Mouse (Mus musculus): ENCODE data around the gene Itgb5.

The Itgb5 gene

DNA sequence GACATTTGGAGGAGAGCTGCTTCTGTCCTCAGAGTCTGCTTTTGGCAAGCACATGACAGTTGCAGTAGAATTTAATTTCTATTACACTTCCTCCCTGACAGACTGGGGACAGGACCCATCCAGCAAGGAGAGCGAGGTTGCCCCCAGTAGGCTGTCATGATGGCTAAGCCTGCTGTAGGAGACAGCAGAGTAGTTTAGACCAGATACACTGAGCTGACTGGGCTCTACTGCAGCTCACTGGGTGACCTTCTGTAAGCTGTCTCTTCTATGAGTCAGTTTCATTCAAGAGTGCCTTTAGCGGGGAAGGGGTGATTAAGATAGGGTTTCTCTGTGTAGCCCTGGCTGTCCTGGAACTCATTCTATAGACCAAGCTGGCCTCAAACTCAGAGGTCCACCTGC is 109.7 kb downstream of the Itgb5 start:
- DNase-seq (ENCODE audit: extremely low read depth, low read depth), result no peak

DNA sequence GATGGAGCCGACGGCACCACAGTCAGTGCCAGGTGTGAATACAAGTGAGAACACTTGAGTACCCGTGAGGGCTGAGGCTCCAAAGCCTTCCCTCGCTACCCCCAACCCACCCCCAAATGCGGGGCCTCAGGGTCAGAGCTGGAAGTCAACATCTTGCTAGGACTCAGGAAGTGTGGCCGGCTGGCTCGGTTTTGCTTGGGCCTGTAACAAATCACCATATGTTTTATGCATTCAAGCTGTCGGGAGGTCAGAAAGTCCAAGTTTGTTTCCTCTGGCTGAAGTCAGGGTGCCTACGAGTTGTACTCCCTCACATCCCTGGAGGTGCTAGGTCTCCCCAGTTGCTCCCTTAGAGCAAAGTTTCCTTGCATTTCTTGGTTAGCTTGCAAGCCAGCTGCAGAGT is 110.2 kb downstream of the Itgb5 start:
- DNase-seq (ENCODE audit: extremely low read depth, low read depth), result no peak

DNA sequence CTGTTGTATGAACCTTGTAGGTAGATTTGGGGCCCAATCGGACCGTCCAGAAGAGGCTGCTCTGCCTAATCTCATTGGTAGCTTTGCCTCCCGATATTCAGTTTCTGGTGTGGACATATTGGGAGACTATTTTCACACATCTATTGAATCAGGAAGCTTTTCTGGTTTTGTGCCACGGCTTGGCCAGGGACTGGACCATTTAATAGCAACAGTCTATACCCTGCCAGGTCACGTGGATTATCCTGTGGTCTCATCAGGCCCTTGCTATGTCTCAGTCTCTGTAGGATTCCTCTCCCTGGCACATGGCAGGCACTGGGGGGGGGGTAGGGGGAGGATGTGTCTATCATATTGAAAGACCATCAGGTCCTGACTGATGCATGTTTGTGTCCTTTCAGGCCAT is 110.6 kb downstream of the Itgb5 start:
- no peak for DNase-seq (ENCODE audit: extremely low read depth, low read depth)

DNA sequence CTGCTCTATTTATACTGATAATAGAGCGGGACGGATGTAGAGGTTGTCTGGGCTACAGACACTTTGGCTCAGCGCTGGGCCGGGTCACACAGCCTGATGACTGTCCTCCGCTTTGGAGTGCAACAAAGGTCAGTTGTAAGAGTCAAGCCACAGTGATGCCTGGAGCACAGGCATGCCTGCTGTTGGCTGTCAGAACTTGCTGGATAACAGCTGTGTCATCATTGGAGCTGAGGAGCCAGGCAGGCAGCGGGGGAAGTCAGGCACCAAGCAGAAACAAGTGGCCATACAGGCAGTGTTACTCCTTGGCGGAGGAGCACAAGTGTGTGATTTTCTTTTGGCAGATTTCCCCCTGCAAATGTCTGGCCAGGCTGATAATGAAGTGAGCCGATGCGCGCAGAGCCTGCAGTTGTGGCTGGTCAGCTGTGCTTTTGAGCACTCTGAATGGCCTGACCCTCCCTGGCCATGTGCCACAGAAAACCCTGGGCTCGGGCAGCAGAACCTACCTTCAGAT is 111.9 kb downstream of the Itgb5 start:
- DNase-seq (ENCODE audit: extremely low read depth, low read depth), result no peak

DNA sequence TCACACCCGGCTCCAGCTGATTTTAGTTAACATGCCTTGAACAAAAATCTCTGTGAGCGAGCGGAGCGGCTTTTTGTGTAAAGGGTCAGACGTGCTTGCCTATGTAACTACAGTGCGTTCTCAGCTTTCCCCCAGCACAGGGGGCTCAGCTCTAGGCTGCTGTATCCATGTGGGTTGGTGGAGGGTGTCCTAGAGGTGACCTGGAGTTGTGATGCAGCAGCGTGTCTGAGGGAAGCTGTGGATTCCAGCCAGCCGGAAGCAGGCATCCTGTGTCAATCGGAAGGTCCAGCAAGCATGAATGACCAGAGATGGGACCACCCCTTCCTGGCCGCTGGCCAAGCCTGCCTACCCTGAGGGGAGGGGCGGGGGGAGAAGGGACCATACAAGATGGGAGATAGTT is 112.9 kb downstream of the Itgb5 start:
- no peak for DNase-seq (ENCODE audit: extremely low read depth, low read depth)

DNA sequence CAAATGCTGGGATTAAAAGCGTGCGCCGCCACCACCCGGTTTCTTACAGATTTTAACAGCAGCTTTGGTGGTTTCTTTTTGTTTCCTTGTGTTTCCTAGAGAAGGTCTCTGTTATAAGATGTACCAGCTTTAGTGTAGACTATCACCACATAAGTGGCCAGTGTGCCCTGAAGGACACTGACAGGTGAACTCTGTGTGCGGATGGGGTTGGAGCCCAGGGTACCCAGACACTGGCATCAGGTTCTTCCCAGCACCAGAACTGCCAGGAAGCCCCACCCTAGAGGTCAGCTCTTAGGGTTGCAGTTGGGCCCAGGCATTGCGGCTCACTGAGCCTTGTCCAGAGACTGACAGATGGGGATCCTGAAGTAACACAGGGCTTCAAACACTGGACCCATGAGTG is 113.9 kb downstream of the Itgb5 start:
- DNase-seq (ENCODE audit: extremely low read depth, low read depth), result no peak

DNA sequence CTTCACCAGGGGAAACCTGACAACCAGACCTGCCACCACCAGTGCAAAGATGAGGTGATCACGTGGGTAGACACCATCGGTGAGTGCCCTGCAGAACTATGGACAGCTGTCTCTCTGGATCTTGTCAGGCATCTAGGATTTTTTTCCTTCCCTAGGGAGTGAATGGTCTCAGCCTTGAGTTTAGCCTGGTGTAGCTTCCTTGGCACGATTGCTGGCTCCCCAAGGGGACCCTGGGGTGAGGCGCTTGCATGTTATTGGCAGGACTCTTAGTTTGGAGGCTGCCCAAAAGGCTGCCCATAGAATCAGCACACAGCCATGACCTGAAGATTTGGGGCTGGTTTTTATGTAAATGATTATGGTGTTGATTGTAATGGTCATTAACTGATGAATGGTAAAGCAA is 114.7 kb downstream of the Itgb5 start:
- DNase-seq (ENCODE audit: extremely low read depth, low read depth), result no peak

DNA sequence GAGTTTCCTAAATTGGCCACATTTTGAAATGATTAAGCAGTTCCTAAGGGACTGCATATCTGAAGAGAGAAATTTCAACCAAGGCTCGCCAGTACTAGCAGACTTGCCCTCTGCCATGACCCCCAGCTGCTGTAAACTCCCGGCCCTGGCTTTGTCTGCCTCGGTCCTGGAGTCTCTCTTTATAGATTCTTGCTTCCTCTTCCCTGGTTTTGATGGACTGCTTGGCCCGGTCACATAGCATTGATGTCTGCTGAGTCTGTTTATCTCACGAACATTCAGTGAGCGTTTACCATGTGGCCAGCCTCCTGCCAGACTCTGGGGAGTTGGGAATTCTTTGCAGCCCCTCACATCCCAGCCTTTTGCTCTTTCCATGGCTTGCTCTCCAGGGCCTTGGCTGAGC is 115.3 kb downstream of the Itgb5 start:
- DNase-seq (ENCODE audit: extremely low read depth, low read depth), result no peak

DNA sequence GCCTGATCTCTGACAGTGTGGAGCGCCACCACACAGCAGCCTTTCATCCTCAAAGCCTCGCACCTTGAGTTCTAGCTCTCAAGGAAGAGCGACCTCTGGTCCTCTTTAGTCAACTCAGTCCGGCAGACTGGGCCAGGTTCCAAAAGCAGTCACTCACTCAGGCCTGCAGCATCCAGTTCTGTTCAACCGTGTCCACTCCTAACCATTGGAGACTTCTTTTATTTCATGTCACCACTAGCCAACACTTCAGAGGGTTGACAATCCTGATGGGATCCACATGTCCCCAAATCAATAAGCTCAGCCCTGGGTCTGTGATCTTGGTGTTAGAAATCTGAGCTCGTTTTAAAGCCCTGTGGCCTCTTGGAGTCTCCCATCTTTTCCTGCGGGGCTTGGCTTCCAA is 116.6 kb downstream of the Itgb5 start:
- no peak for DNase-seq (ENCODE audit: extremely low read depth, low read depth)

DNA sequence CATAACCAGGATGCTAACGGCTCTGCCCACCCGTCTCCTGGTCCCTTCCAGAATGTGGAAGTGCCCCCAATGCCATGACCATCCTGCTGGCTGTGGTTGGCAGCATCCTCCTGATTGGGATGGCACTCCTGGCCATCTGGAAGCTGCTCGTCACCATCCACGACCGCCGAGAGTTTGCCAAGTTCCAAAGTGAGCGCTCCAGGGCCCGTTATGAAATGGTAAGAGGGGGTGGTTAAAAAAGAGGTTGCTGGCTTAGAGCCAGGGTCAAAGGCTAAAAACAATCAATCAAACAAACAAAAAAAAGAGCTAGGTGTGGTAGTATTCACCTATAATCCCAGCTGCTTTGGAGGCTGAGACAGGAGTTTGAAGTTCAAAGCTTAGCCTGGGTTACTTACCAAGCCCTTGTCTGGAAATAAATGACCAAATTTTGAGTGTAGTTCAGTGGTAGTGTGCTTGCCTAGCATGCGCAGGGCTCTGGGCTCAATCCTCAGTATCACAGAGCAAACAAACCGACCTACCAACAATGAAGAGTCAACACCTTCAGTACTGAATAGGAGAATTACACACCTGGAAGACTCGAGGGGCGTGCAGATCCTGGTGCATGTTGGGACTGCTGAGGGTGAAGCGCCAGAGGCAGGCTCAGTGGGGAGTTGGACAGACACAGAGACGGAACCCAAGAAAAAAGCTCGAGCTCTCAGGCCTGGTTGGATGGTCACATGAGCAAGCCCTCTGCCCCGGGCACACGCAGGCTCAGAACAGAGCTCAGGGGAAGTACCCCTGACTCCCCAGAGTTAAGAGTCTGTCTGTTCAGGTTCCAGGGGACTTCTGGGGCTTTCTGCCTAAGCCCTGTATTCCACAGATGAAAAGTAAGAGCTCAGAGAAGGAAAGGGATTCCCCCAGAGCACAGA is 118.5 kb downstream of the Itgb5 start:
- no peak for DNase-seq (ENCODE audit: extremely low read depth, low read depth)

DNA sequence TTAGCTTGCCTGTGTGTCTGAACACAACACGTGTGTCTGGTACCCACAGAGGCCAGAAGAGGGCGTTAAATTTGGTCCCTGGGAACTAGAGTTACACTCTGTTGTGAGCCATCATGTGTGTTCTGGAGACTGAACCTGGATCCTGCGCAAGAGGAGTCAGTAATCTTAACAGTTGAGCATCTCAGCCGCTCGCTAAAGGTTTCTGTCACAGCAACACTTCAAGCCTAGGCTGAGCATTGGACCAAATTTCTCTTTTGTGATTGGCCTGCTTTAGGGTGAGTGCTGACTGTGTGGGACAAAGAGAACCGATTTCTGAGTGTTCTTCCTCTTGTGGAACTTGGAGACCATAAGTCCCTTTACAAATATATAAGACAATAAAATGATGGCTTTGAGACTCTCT is 120.9 kb downstream of the Itgb5 start:
- DNase-seq (ENCODE audit: extremely low read depth, low read depth), result no peak

DNA sequence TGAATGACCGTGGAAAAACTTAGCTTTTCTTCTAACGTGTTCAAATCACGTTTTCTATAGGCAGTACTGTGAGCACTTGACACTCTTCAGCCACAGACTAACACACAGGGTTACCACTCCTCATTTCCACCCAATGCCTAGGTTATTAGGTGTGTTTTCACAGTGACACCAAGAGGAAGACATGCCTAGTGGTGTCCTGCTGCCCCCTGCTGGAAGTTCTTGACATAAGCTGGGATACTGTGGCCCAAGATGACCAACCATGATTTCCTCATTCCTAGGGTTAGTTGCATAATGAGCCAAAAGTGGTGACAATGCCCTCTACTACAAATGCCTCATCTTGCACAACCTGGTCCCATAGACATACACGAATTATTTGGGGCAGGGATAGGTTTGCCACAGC is 121.4 kb downstream of the Itgb5 start:
- DNase-seq (ENCODE audit: extremely low read depth, low read depth), result peak; percentile 45

DNA sequence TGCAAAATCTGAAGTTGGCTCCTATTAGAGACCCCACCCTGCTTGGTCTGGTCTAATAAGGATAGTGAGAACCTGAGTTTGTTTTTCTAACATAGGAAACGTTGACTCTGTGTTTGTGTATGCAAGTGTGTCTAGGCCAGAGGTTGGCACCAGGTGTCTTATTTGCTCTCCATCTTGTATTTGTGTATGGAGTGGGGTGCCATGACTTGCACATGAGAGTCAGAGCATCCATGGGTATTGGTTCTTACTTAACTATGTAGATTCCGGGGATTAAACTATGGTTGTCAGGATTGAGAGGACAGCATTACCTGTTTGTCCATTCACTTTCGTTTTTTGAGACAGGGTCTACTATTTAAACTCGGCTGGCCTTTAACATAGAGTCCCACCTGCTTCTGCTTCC is 123.5 kb downstream of the Itgb5 start:
- no peak for DNase-seq (ENCODE audit: extremely low read depth, low read depth)

DNA sequence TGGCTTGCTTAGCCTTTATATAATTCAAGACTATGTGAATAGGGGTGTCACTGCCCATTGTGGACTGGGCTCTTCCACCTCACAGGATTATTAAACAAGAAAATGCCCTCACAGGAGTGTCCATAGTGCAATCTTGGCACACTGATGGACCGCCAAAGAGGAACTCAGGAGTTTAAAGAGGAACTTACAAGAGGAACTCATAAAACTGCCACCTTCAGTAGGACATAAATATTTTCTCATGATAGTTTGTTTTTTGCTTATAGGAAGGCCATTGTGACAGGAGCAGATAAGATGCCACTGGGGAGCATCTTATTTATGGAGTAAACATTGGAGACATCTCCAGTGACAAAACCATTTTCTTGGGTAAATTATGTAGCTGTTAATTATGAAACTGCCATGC is 125.3 kb downstream of the Itgb5 start:
- peak; percentile 76 for DNase-seq (ENCODE audit: extremely low read depth, low read depth)

DNA sequence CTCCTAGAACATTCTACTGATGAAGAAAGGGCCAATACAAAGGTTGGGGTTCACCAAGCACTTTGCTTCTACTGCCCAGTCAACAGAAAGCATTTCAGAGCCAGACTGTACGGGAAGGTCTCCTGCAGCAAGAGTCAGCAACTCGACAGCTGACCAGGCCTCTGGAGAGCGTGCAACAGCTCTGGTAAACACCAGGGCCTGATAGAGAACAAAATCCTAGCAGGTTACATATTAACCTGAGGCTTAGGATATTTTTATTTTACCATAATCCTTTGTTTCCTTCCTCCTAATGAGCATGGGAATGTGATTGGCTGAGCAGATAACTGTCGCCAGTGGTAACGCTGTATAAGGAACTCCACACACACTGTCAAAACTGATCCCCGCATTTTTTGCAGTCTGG is 134.0 kb downstream of the Itgb5 start:
- no peak for DNase-seq (ENCODE audit: extremely low read depth, low read depth)

DNA sequence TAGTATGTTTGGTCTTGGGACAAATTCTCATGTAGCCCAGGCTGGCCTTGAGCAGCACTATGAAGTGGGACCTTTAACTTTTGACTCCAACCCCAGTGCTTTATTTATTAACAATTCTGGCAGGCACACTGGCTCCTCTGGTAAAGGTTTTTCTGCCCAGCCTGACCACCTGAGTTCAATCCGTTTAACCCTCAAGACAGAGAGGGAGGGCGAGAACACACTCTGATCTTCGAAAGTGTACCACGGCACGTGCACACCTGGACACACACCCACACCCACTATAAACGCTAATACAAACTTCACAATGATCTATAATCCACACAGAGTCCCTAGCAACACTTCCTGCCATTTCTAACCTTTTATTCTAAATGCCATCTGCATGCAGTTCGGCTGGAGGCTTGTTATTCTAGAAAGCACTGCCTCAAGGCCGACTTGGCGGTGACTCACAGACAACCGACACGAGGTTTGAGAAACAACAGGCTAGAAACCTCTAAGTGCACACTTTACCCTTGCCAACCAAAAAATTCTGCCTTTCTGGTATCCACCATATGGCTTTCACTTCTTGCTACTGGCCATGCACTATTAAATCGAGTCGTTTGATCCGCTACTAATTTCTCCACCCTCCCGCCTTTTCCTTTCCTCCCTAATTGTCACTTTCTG is 136.5 kb downstream of the Itgb5 start:
- no peak for DNase-seq (ENCODE audit: extremely low read depth, low read depth)

DNA sequence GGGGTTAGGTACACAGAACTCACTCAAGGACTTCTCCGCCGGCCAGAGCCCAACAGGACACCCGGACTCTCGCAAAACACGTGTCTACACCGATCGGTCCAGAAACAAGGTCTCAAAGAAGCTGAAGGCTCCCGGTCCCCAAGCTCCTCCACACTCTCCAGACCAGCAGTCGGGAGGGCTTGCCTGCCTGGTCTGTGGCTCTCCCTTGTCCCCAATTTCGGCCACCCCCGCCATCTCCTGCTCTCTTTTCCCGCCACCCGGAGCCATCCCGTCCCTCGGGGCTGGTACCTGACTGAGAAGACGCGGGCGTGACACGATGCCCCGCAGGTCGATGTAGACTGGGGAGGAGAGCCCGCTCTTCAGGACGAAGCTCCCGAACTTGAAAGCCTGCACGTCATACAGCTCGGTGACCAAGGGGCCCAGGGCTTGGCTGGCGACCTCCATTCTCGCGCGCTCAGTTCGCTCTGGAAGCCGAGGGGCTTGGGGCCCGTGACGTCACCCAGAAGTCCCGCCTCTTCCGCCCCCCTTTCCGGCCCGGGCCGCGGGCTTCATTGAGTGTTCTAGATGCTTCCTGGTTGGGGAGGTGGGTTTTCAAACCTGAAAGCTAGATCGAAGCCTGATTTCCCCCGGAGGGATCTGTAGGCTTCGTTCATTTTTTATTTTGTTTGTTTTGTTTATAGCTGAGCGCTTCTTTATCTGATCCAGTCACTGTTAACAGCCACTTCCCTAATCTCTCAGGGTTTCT is 137.2 kb downstream of the Itgb5 start, which contains the start of gene Umps:
Gene Umps (minus strand): TSS at position 501 of the 745 bp plus-strand sequence.
- peak; percentile 49 for DNase-seq (ENCODE audit: extremely low read depth, low read depth)

DNA sequence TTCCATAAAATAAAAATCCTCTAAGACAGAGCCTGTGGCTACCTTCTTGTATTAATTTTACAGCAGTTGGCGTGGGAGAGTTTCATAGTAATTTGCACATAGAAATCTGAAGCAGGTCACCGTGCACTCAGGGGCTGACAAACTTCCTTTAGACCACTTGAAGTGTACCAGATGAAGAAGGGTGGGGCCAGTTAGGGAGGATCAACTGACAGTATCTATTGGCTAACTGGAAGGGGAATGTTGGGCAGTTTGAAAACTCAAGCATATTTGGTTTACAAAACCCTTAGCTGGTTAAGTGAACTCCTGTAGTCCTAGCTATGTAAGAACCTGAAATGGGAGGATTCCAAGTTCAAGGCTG is 137.8 kb downstream of the Itgb5 start:
- DNase-seq (ENCODE audit: extremely low read depth, low read depth), result no peak

DNA sequence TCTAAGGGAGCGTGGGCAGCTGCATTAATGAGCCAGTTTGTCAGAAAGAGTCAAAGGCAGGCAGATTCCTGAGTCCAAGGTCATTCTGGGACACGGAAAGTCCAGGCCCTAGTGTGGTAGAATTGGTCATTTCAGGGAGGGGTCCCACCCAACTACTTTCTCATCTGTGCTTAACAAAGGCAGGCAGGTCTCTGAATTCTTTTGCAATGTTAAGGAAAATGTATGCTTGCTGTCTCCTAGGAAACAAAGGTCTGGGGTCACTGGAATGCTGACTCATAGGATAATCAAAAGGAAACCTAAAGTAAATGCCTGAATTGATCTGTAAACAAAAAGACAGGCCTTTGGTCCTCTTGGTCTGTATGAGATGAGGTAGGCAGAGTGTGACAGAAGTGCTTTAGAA is 150.4 kb downstream of the Itgb5 start:
- no peak for DNase-seq (ENCODE audit: extremely low read depth, low read depth)

DNA sequence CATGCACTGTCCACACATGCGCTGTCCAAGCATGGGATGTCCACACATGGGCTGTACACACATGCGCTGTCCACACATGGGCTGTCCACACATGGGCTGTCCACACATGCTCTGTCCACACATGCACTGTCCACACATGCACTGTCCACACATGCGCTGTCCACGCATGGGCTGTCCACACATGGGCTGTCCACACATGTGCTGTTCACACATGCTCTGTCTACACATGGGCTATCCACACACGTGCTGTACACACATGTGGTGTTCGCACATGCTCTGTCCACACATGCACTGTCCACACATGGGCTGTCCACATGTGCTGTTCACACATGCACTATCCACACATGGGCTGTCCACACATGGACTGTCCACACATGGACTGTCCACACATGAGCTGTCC is 154.2 kb downstream of the Itgb5 start:
- DNase-seq (ENCODE audit: extremely low read depth, low read depth), result no peak

DNA sequence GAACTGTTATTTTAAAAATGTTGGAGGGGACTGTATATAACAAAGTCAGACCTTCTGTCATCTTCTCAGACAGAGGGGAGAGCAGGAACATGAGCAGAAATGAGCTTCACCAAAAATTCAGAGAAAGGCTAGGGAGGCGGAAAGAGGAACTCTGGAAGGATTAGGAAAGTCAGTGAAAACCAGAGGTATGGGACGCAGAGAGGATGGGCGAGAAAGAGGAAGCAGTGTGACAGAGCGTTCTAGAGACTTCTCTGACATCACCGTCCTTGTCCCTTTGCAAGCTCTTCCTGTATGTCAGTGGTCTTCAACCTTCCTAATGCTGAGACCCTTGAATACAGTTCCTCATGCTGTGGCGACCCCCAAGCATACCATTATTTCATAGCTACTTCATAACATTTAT is 155.9 kb downstream of the Itgb5 start:
- DNase-seq (ENCODE audit: extremely low read depth, low read depth), result no peak

DNA sequence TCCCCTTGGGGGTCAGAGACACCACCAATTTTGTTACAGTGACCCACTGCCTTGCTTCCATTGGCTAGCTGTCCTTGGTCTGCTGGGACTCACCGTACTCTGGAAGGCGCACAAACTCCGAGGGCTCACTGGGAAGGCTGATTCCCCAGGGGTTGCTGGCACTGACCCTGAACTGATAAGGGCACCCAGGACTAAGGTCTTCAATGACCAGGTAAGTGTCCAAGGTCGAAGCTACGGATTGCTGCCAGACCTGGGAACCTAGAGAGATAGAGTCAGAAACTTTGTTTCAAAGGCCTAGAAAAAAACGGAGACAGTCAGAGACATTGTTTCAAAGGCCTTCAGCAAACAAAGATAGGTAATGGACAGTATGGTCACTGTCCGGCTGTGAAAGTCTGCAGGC is 157.5 kb downstream of the Itgb5 start:
- DNase-seq (ENCODE audit: extremely low read depth, low read depth), result no peak

Data from MEL-GATA-1-ER (cell line).